Mouse (Mus musculus) CH12.LX (cell line): ENCODE measurements at regions not wholly inside any gene's neighbourhood (a gene's known extent, or its start where the extent isn't known, plus 50 kb on each side); places are given as distances from the start of the nearest gene placed in this dataset.

Source experiments
- DNase-seq: peaks from one replicate; pipeline ENCODE4 v3.0.0-alpha.2; 2013; ENCODE audit errors: extremely low read depth
- H3K27ac ChIP-seq: 2 replicates; pipeline ENCODE4 v1.5.1; 2012; ENCODE audit warnings: low read depth, mild to moderate bottlenecking, control low read depth, moderate library complexity; ENCODE audit not compliant: insufficient read depth
- H3K27me3 ChIP-seq: replicated peaks from 2 replicates; pipeline ENCODE3; 2012; ENCODE audit warnings: inconsistent platforms
- H3K36me3 ChIP-seq, 2 experiments: replicated peaks in 1 of 2; 2 replicates each; pipeline versions ENCODE3 to v1.6.1; 2012; ENCODE audit warnings: inconsistent platforms in 1 of 2, low read length in 1 of 2, mild to moderate bottlenecking in 1 of 2, mixed read lengths in 1 of 2, moderate library complexity in 1 of 2; ENCODE audit not compliant: control insufficient read depth in 1 of 2, insufficient read depth in 1 of 2
- H3K4me1 ChIP-seq, 2 experiments: 2 replicates each; pipeline ENCODE4 v1.6.1; 2012; ENCODE audit warnings: inconsistent platforms in 1 of 2, moderate library complexity in 1 of 2; ENCODE audit not compliant: insufficient read depth in 2 of 2, control insufficient read depth in 1 of 2
- H3K4me2 ChIP-seq: 2 replicates; pipeline ENCODE4 v1.6.1; 2012; ENCODE audit warnings: low read depth, mild to moderate bottlenecking, control low read depth; ENCODE audit not compliant: poor library complexity, insufficient read depth, severe bottlenecking
- H3K4me3 ChIP-seq, 3 experiments: fragments of 150-350 bp in 1 of 3; sonication (generic) in 1 of 3; replicated peaks in 1 of 3; 2 replicates each; pipeline versions ENCODE3 to v1.5.1; 2011 to 2012; ENCODE audit warnings: low read depth in 2 of 3, low read length in 2 of 3, mild to moderate bottlenecking in 2 of 3, moderate library complexity in 2 of 3, control low read depth in 1 of 3, improper control_type of control experiment in 1 of 3, inconsistent platforms in 1 of 3, mixed read lengths in 1 of 3; ENCODE audit not compliant: poor library complexity in 1 of 3
- H3K79me2 ChIP-seq: replicated peaks from 2 replicates; pipeline ENCODE4 v1.6.1; 2012; ENCODE audit warnings: mild to moderate bottlenecking, moderate library complexity; ENCODE audit not compliant: control insufficient read depth, poor library complexity, insufficient read depth, severe bottlenecking; ENCODE audit errors: extremely low read depth
- H3K9ac ChIP-seq: 2 replicates; pipeline ENCODE4 v1.6.1; 2012; ENCODE audit warnings: low read depth, mild to moderate bottlenecking, control low read depth, moderate library complexity; ENCODE audit not compliant: insufficient read depth
- H3K9me3 ChIP-seq: replicated peaks from 2 replicates; pipeline ENCODE3; 2012; ENCODE audit warnings: low read length, inconsistent platforms, mixed read lengths
- CHD1 ChIP-seq: IDR thresholded peaks from 2 replicates; pipeline ENCODE4 v1.6.1; 2012; ENCODE audit warnings: low read depth, low read length, improper control_type of control experiment, inconsistent platforms
- CHD2 ChIP-seq: IDR thresholded peaks from 2 replicates; pipeline ENCODE4 v1.6.1; 2011; ENCODE audit warnings: low read length, improper control_type of control experiment
- CTCF ChIP-seq, 2 experiments: IDR thresholded peaks in 1 of 2; conservative IDR thresholded peaks in 1 of 2; 2 replicates each; pipeline ENCODE4 v1.5.1; 2011 to 2012; ENCODE audit warnings: low read depth in 2 of 2, low read length in 2 of 2, improper control_type of control experiment in 1 of 2, inconsistent platforms in 1 of 2, mild to moderate bottlenecking in 1 of 2, moderate library complexity in 1 of 2
- EP300 ChIP-seq: IDR thresholded peaks from 2 replicates; pipeline ENCODE4 v1.6.1; 2011; ENCODE audit warnings: low read length, improper control_type of control experiment
- GABPA ChIP-seq: IDR thresholded peaks from 2 replicates; pipeline ENCODE4 v1.6.1; 2012; ENCODE audit warnings: low read depth, low read length, improper control_type of control experiment, inconsistent platforms; ENCODE audit not compliant: insufficient replicate concordance
- IRF4 ChIP-seq: IDR thresholded peaks from 2 replicates; pipeline ENCODE4 v1.6.1; 2014; ENCODE audit warnings: low read depth, mild to moderate bottlenecking, inconsistent platforms, low read length, improper control_type of control experiment
- JUN ChIP-seq: IDR thresholded peaks from 2 replicates; pipeline ENCODE4 v1.6.1; 2011; ENCODE audit warnings: low read depth, mild to moderate bottlenecking, low read length, improper control_type of control experiment, moderate library complexity; ENCODE audit not compliant: insufficient read depth
- JUND ChIP-seq: conservative IDR thresholded peaks from 2 replicates; pipeline ENCODE4 v1.6.1; 2011; ENCODE audit warnings: low read depth, low read length, improper control_type of control experiment
- MAFK ChIP-seq: IDR thresholded peaks from 2 replicates; pipeline ENCODE4 v1.6.1; 2011; ENCODE audit warnings: low read length, improper control_type of control experiment; ENCODE audit not compliant: insufficient replicate concordance
- MAX ChIP-seq: IDR thresholded peaks from 2 replicates; pipeline ENCODE4 v1.6.1; 2011; ENCODE audit warnings: low read length, improper control_type of control experiment
- MEF2A ChIP-seq: IDR thresholded peaks from 2 replicates; pipeline ENCODE4 v1.6.1; 2014; ENCODE audit warnings: low read depth, mild to moderate bottlenecking, inconsistent platforms, low read length, improper control_type of control experiment, borderline replicate concordance
- MXI1 ChIP-seq: IDR thresholded peaks from 2 replicates; pipeline ENCODE4 v1.6.1; 2011; ENCODE audit warnings: mild to moderate bottlenecking, low read depth, low read length, improper control_type of control experiment
- MYC ChIP-seq: IDR thresholded peaks from 2 replicates; pipeline ENCODE4 v1.6.1; 2011; ENCODE audit warnings: low read depth, mild to moderate bottlenecking, improper control_type of control experiment, low read length
- NELFE ChIP-seq: IDR thresholded peaks from 2 replicates; pipeline ENCODE4 v1.6.1; 2011; ENCODE audit warnings: low read depth, low read length, improper control_type of control experiment
- NRF1 ChIP-seq: IDR thresholded peaks from 2 replicates; pipeline ENCODE4 v1.6.1; 2014; ENCODE audit warnings: low read depth, mild to moderate bottlenecking, inconsistent platforms, low read length, improper control_type of control experiment, moderate library complexity
- PAX5 ChIP-seq: IDR thresholded peaks from 2 replicates; pipeline ENCODE4 v1.6.1; 2012; ENCODE audit warnings: low read length, inconsistent platforms, mixed read lengths
- POLR2A ChIP-seq: IDR thresholded peaks from 2 replicates; pipeline ENCODE4 v1.6.1; 2011; ENCODE audit warnings: low read depth, mild to moderate bottlenecking, improper control_type of control experiment, low read length
- POLR2AphosphoS2 ChIP-seq: IDR thresholded peaks from 2 replicates; pipeline ENCODE4 v1.6.1; 2011; ENCODE audit warnings: low read depth, low read length, improper control_type of control experiment
- SIN3A ChIP-seq: IDR thresholded peaks from 2 replicates; pipeline ENCODE4 v1.6.1; 2012; ENCODE audit warnings: low read length, improper control_type of control experiment, inconsistent platforms
- SMC3 ChIP-seq: IDR thresholded peaks from 2 replicates; pipeline ENCODE4 v1.6.1; 2011; ENCODE audit warnings: low read depth, low read length, improper control_type of control experiment
- TCF12 ChIP-seq: IDR thresholded peaks from 2 replicates; pipeline ENCODE4 v1.6.1; 2014; ENCODE audit warnings: low read depth, mild to moderate bottlenecking, inconsistent platforms, low read length, improper control_type of control experiment
- UBTF ChIP-seq: IDR thresholded peaks from 2 replicates; pipeline ENCODE4 v1.6.1; 2012; ENCODE audit warnings: low read depth, mild to moderate bottlenecking, inconsistent platforms, low read length, improper control_type of control experiment, moderate library complexity
- USF1 ChIP-seq: IDR thresholded peaks from 2 replicates; pipeline ENCODE4 v1.6.1; 2014; ENCODE audit warnings: low read depth, mild to moderate bottlenecking, inconsistent platforms, low read length, improper control_type of control experiment
- ZMIZ1 ChIP-seq: IDR thresholded peaks from 2 replicates; pipeline ENCODE4 v1.6.1; 2012; ENCODE audit warnings: low read depth, mild to moderate bottlenecking, inconsistent platforms, low read length, improper control_type of control experiment
- dilution Hi-C: fragments of 300-500 bp; cut with MboI; formaldehyde crosslinking; loops from 2 replicates; pipeline ENCODE4 v1.14.3; 2020; ENCODE audit warnings: low sequenced_read_pairs; ENCODE audit not compliant: extremely low pct_unique_long_range_greater_than_20kb, extremely low pct_ligation_motif_present
- in situ Hi-C: fragments of 300-500 bp; cut with MboI; formaldehyde crosslinking; loops from 3 replicates; pipeline ENCODE4 v1.14.3; 2019; ENCODE audit warnings: low sequenced_read_pairs, low pct_ligation_motif_present, low pct_unique_long_range_greater_than_20kb, mixed read lengths

DNA sequence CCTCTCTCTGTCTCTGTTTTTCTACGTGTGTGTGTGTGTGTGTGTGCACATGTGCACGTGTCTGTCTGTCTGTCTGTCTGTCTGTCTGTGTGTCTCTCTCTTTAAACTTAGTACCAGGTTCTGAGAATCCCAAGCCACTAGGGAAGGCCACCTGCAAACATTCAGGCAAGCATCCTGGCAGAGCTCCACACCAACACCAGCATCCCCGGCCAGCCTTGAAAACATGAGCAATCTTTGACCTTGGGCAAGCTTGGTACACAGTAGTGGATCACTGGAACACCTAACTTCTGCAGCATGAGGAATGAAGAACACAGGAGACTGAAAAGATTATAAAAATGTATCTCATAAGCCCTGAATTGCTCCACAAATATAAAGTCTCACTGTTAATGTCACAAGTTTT is 359.0 kb upstream of the Smim15 start:
- no peak for TF ChIP-seq NELFE
- TF ChIP-seq CHD1 = no peak
- no peak for TF ChIP-seq SMC3

DNA sequence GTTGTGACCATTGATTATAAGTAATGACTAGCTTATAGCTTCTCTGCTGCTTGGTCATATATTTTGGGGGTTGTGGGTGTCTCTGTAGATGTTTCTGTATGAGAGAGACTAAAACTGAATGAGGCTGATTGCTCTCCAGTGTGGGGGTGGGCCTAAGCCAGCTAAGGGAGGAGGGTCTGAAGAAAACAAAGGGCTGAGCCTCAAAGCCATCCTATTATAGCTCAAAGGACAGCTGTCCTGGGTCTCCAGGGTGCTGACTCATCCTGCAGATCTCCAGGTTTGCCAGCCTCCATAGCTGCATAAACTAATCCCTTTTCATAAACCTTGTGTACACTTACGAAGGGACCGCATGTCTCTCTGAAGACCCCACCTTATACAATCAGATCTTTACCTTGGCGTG is 360.3 kb upstream of the Smim15 start:
- dilution Hi-C loops (no loop called here), in situ Hi-C loops (loop anchor here (25.0 kb wide), 1 partner anchor 222 kb away; no protein-coding TSS in a partner anchor)

More for the DNA sequence above, 359.0 kb upstream of the Smim15 start:
- DNase-seq = no peak
- in situ Hi-C loops (loop anchor here (25.0 kb wide), 1 partner anchor 223 kb away; no protein-coding TSS in a partner anchor), dilution Hi-C loops (no loop called here)
- Histone ChIP-seq H3K9ac (no peak overlapping the region), H3K4me3 (no peak overlapping the region), H3K79me2 (no peaks in the 10 kb centered on the region), H3K27ac (no peak overlapping the region), H3K9me3 (no peaks in the 10 kb centered on the region), H3K27me3 (peaks cover 5% of the 10 kb centered on the region), H3K36me3 (no peaks in the 10 kb centered on the region), H3K4me2 (no peak overlapping the region), H3K4me1 (peaks cover 0 to 25% of the 10 kb centered on the region in 2 experiments; a peak in 2 of 4 replicates)

DNA sequence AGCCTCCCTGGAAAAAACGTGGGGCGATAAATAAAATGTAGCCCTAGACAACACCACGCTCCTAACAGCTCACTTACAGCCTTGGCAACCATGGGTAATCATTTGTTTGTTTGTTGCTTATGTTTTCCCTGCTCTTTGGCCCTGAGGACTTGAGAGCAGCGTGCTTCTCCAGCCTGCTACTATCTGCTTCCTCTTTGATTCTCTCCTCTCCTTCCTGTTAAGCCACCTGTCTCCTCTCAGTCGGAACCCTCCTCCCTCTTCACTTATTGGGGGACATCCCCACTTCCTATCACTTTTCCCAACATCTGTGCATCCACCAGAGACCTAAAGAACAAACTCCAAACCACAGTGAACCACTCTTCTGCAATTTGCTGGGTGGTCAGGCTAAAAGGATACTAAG is 362.5 kb upstream of the Smim15 start:
- Histone ChIP-seq H3K27ac (no peak overlapping the region), H3K9ac (no peak overlapping the region), H3K4me3 (no peak overlapping the region), H3K36me3 (no peaks in the 10 kb centered on the region), H3K27me3 (no peaks in the 10 kb centered on the region), H3K9me3 (no peaks in the 10 kb centered on the region), H3K4me1 (peaks cover 0 to 41% of the 10 kb centered on the region in 2 experiments; a peak in 2 of 4 replicates), H3K79me2 (no peaks in the 10 kb centered on the region), H3K4me2 (no peak overlapping the region)
- TF ChIP-seq TCF12 = peak; percentile 44; the same call in 1 of the 2 replicates
- TF ChIP-seq USF1 = no peak
- dilution Hi-C loops = no loop called here
- DNase-seq = peak; percentile 10
- in situ Hi-C loops = loop anchor here (25.0 kb wide), 1 partner anchor 219 kb away; no protein-coding TSS in a partner anchor

More for the DNA sequence above, 360.3 kb upstream of the Smim15 start:
- Histone ChIP-seq H3K79me2 (no peaks in the 10 kb centered on the region), H3K4me3 (no peak overlapping the region), H3K27me3 (peaks cover 2% of the 10 kb centered on the region), H3K4me1 (peaks cover 0 to 32% of the 10 kb centered on the region in 2 experiments; a peak in 2 of 4 replicates), H3K9ac (no peak overlapping the region), H3K9me3 (no peaks in the 10 kb centered on the region), H3K27ac (no peak overlapping the region), H3K36me3 (no peaks in the 10 kb centered on the region), H3K4me2 (no peak overlapping the region)
- TF ChIP-seq CHD2 (no peak), UBTF (no peak), MAX (no peak), MYC (no peak), PAX5 (no peak), MXI1 (no peak), SIN3A (no peak), CTCF (conservative IDR thresholded peaks at IDR 0.05 in 1 of 2, IDR thresholded peaks at IDR 0.05 in 1 of 2; ENCODE audit: low read depth in 2 of 2, low read length in 2 of 2) (no peak), IRF4 (no peak), ZMIZ1 (no peak), GABPA (no peak), JUND (no peak), POLR2AphosphoS2 (no peak), EP300 (no peak), JUN (no peak), CHD1 (no peak), MEF2A (no peak), NRF1 (no peak), POLR2A (no peak), MAFK (no peak)
- no peak for DNase-seq
